Mouse (Mus musculus) spleen, postnatal 0 days (tissue): ENCODE measurements around the gene Ldhb. TPM values are rescaled to one million over a fixed set of nuclear protein-coding genes. Genes with fewer than 3 reads are reported as not detected.

Experiments used
- polyA plus RNA-seq: library from polyadenylated mRNA; unstranded; fragments of >200 nt; fragmentation: Nextera tagmentation; extraction: Ambion mirVana; gene quantifications from 2 replicates; pipeline ENCODE4 v1.2.1, GENCODE M21; 2015

The Ldhb gene
- polyA plus RNA-seq: 11.4 and 14.0 TPM in 2 replicates

GRCm38 (mm10) chr6:142507785-142508162, at the start of gene Ldhb:
TSS of gene Ldhb (minus strand) at chr6:142507957.

GRCm38 (mm10) chr6:142472801-142473203, 35.0 kb downstream of the Ldhb start, which contains the start of gene Gys2:
TSS of gene Gys2 (minus strand) at chr6:142473109.

Other genes starting within 250 kb of the Ldhb start
- gene Iapp, start 209.5 kb downstream of the Ldhb start, polyA plus RNA-seq: 1.0 and 1.9 TPM in 2 replicates
- gene Slco1a5, start 185.0 kb downstream of the Ldhb start, polyA plus RNA-seq: 0.06 TPM in 1 of 2 replicates, not detected in the other
- gene Pyroxd1, start 162.3 kb downstream of the Ldhb start, polyA plus RNA-seq: 9.2 and 9.4 TPM in 2 replicates
- gene Recql, start 120.9 kb downstream of the Ldhb start, polyA plus RNA-seq: 18.5 and 21.2 TPM in 2 replicates
- 44.5 and 47.2 TPM in 2 replicates for gene Golt1b, start 120.7 kb downstream of the Ldhb start, polyA plus RNA-seq
- 0.29 and 0.30 TPM in 2 replicates for gene Spx, start 94.5 kb downstream of the Ldhb start, polyA plus RNA-seq
- gene Gys2, start 34.8 kb downstream of the Ldhb start, polyA plus RNA-seq: not detected in 2 replicates
- 10.4 and 12.3 TPM in 2 replicates for gene Kcnj8, start 63.7 kb upstream of the Ldhb start, polyA plus RNA-seq
- 4.0 and 4.4 TPM in 2 replicates for gene Abcc9, start 194.4 kb upstream of the Ldhb start, polyA plus RNA-seq
- 167 and 168 TPM in 2 replicates for gene Cmas, start 248.7 kb upstream of the Ldhb start, polyA plus RNA-seq